Mouse (Mus musculus) megakaryocyte, embryonic 14.5 days (primary cell): ENCODE data around the gene Dapk2. TPM values are rescaled to one million over a fixed set of nuclear protein-coding genes. Genes with fewer than 3 reads are reported as not detected.

Source experiments
- H3K27me3 ChIP-seq: replicated peaks from 2 replicates; pipeline ENCODE3; 2012; ENCODE audit warnings: inconsistent platforms
- H3K36me3 ChIP-seq: replicated peaks from 2 replicates; pipeline ENCODE3; 2012; ENCODE audit warnings: low read length, inconsistent platforms, mixed read lengths
- H3K4me1 ChIP-seq: 2 replicates; pipeline ENCODE4 v1.6.1; 2012; ENCODE audit warnings: inconsistent platforms
- H3K4me3 ChIP-seq: replicated peaks from 2 replicates; pipeline ENCODE3; 2012; ENCODE audit warnings: moderate library complexity, mild to moderate bottlenecking, inconsistent platforms
- H3K9me3 ChIP-seq: 2 replicates; pipeline ENCODE4 v1.6.1; 2012; ENCODE audit warnings: inconsistent platforms
- FLI1 ChIP-seq: IDR thresholded peaks from 2 replicates; pipeline ENCODE4 v1.6.1; 2012; ENCODE audit warnings: low read length, inconsistent platforms, mixed read lengths
- GATA1 ChIP-seq: IDR thresholded peaks from 3 replicates; pipeline ENCODE4 v1.6.1; 2012; ENCODE audit warnings: mixed read lengths, low read length, inconsistent platforms, borderline replicate concordance
- polyA plus RNA-seq: library from polyadenylated mRNA; stranded (reverse); fragments of >175 nt; gene quantifications from 2 replicates; pipeline ENCODE4 v1.2.3, GENCODE M21; 2012; ENCODE audit warnings: low replicate concordance; ENCODE audit not compliant: insufficient read depth

The Dapk2 gene
- polyA plus RNA-seq, 1 experiment, result 1.2 TPM

GRCm38 (mm10) chr9:66200411-66200789 lies 42.4 kb downstream of the Dapk2 start:
- Histone ChIP-seq H3K36me3 (no peaks in the 10 kb centered on the region), H3K4me3 (no peak overlapping the region), H3K27me3 (peaks cover 28% of the 10 kb centered on the region), H3K9me3 (no peaks in the 10 kb centered on the region), H3K4me1 (peaks cover 37% of the 10 kb centered on the region)
- TF ChIP-seq FLI1 (no peak), GATA1 (no peak)

- Histone ChIP-seq H3K9me3 (no peaks in the 10 kb centered on the region), H3K4me3 (no peak overlapping the region), H3K27me3 (peaks cover 36% of the 10 kb centered on the region), H3K4me1 (peaks cover 47% of the 10 kb centered on the region), H3K36me3 (no peaks in the 10 kb centered on the region)
- TF ChIP-seq FLI1 (no peak), GATA1 (no peak)
Observed at GRCm38 (mm10) chr9:66201665-66202064, 43.6 kb downstream of the Dapk2 start.

- Histone ChIP-seq H3K4me3 (peak overlapping the region; percentile 48), H3K9me3 (no peaks in the 10 kb centered on the region), H3K27me3 (peaks cover 40% of the 10 kb centered on the region), H3K4me1 (peaks cover 55% of the 10 kb centered on the region), H3K36me3 (no peaks in the 10 kb centered on the region)
- no peak for TF ChIP-seq GATA1
- no peak for TF ChIP-seq FLI1
Observed at GRCm38 (mm10) chr9:66202463-66202862, 44.4 kb downstream of the Dapk2 start.

- Histone ChIP-seq H3K4me1 (peaks cover 62% of the 10 kb centered on the region), H3K36me3 (no peaks in the 10 kb centered on the region), H3K27me3 (peaks cover 28% of the 10 kb centered on the region)
Observed at GRCm38 (mm10) chr9:66205702-66206101, 47.7 kb downstream of the Dapk2 start.

GRCm38 (mm10) chr9:66206825-66207224 lies 48.8 kb downstream of the Dapk2 start:
- peaks cover 54% of the 10 kb centered on the region for H3K4me1 ChIP-seq
- no peak overlapping the region for H3K4me3 ChIP-seq
- TF ChIP-seq FLI1 (no peak), GATA1 (no peak)
- peaks cover 28% of the 10 kb centered on the region for H3K27me3 ChIP-seq
- no peaks in the 10 kb centered on the region for H3K9me3 ChIP-seq
- H3K36me3 ChIP-seq, result no peaks in the 10 kb centered on the region

More at GRCm38 (mm10) chr9:66205702-66206101, 47.7 kb downstream of the Dapk2 start:
- Histone ChIP-seq H3K4me3 (no peak overlapping the region), H3K9me3 (no peaks in the 10 kb centered on the region)
- TF ChIP-seq FLI1 (no peak), GATA1 (no peak)

- H3K27me3 ChIP-seq, result peaks cover 14% of the 10 kb centered on the region
- no peaks in the 10 kb centered on the region for H3K9me3 ChIP-seq
- H3K4me1 ChIP-seq, result peaks cover 47% of the 10 kb centered on the region
- no peak for TF ChIP-seq FLI1
- TF ChIP-seq GATA1, result no peak
- H3K36me3 ChIP-seq, result no peaks in the 10 kb centered on the region
- H3K4me3 ChIP-seq, result no peak overlapping the region
Observed at GRCm38 (mm10) chr9:66211420-66211819, 53.4 kb downstream of the Dapk2 start.

- TF ChIP-seq FLI1 (no peak), GATA1 (no peak)
- no peaks in the 10 kb centered on the region for H3K36me3 ChIP-seq
- peaks cover 11% of the 10 kb centered on the region for H3K27me3 ChIP-seq
- no peak overlapping the region for H3K4me3 ChIP-seq
- no peaks in the 10 kb centered on the region for H3K9me3 ChIP-seq
- H3K4me1 ChIP-seq, result peaks cover 40% of the 10 kb centered on the region
Observed at GRCm38 (mm10) chr9:66212088-66212487, 54.1 kb downstream of the Dapk2 start.

- Histone ChIP-seq H3K36me3 (no peaks in the 10 kb centered on the region), H3K4me1 (peaks cover 36% of the 10 kb centered on the region), H3K27me3 (peaks cover 8% of the 10 kb centered on the region), H3K4me3 (no peak overlapping the region), H3K9me3 (no peaks in the 10 kb centered on the region)
- TF ChIP-seq GATA1 (no peak), FLI1 (no peak)
Observed at GRCm38 (mm10) chr9:66212802-66213201, 54.8 kb downstream of the Dapk2 start.

- H3K4me3 ChIP-seq, result no peak overlapping the region
- H3K36me3 ChIP-seq, result no peaks in the 10 kb centered on the region
- no peak for TF ChIP-seq FLI1
- TF ChIP-seq GATA1, result no peak
- H3K4me1 ChIP-seq, result peaks cover 35% of the 10 kb centered on the region
- H3K27me3 ChIP-seq, result peaks cover 15% of the 10 kb centered on the region
- no peaks in the 10 kb centered on the region for H3K9me3 ChIP-seq
Observed at GRCm38 (mm10) chr9:66213386-66214032, 55.5 kb downstream of the Dapk2 start.

- Histone ChIP-seq H3K9me3 (no peaks in the 10 kb centered on the region), H3K36me3 (no peaks in the 10 kb centered on the region), H3K4me1 (peaks cover 23% of the 10 kb centered on the region), H3K27me3 (peaks cover 31% of the 10 kb centered on the region), H3K4me3 (no peak overlapping the region)
- no peak for TF ChIP-seq GATA1
- TF ChIP-seq FLI1, result no peak
Observed at GRCm38 (mm10) chr9:66215551-66215950, 57.5 kb downstream of the Dapk2 start.
